Mouse (Mus musculus) cortical plate, adult 2 months (tissue): ENCODE results near the gene Zfp800.

Experiments used
- CTCF ChIP-seq: fragments of 200-500 bp; IDR thresholded peaks from 2 replicates; pipeline ENCODE4 v1.5.1; 2011; ENCODE audit warnings: mild to moderate bottlenecking, control low read depth, low read length; ENCODE audit not compliant: insufficient read depth; ENCODE audit errors: extremely low read depth
- POLR2A ChIP-seq: fragments of 200-500 bp; IDR thresholded peaks from 2 replicates; pipeline ENCODE4 v1.6.1; 2011; ENCODE audit warnings: mild to moderate bottlenecking, low read length, control low read depth; ENCODE audit not compliant: insufficient read depth; ENCODE audit errors: extremely low read depth

DNA sequence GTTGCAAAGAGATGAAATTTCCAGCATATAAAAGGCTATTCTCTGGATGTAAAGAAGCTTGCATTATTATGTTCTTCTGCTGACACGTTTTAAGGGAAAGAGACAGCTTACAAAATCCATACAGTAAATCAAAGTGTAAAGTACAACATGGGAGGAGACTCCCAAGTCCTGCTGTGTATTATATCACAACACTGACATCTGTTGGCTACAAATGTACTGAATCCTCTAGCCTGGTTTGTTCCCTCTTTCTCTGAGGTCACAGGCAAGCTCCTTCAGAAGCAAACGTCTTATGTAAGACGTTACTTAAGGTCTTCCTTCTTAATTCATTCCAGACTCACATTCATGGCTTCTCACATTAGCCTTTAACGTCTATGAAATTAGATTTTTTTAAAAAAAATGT, 15.8 kb downstream of the Zfp800 start:
- TF ChIP-seq CTCF (0 out of 2 replicates have a peak, but pooled peaks have one; percentile 16), POLR2A (no peak)
